Mouse (Mus musculus) urinary bladder, postnatal 4 days (tissue): ENCODE measurements around the gene E130311K13Rik.

Experiments
- DNase-seq, 2 experiments: peaks; one replicate each; pipeline ENCODE4 v3.0.0; 2021 to 2022; ENCODE audit warnings: low spot score in 2 of 2

Gene E130311K13Rik

GRCm38 (mm10) chr3:63895786-63896185 lies 33.5 kb downstream of the E130311K13Rik start:
- no peak for DNase-seq

- no peak for DNase-seq
Observed at GRCm38 (mm10) chr3:63893677-63894076, 35.6 kb downstream of the E130311K13Rik start.

- no peak for DNase-seq
Observed at GRCm38 (mm10) chr3:63892154-63892553, 37.1 kb downstream of the E130311K13Rik start.

GRCm38 (mm10) chr3:63881065-63881464 lies 48.2 kb downstream of the E130311K13Rik start:
- DNase-seq: no peak

- no peak for DNase-seq
Observed at GRCm38 (mm10) chr3:63878995-63879666, 50.1 kb downstream of the E130311K13Rik start.

- DNase-seq: no peak
Observed at GRCm38 (mm10) chr3:63872818-63873217, 56.5 kb downstream of the E130311K13Rik start.

- DNase-seq: no peak
Observed at GRCm38 (mm10) chr3:63871249-63871648, 58.0 kb downstream of the E130311K13Rik start.

GRCm38 (mm10) chr3:63868285-63868684 lies 61.0 kb downstream of the E130311K13Rik start:
- DNase-seq: no peak

GRCm38 (mm10) chr3:63865069-63865468 lies 64.2 kb downstream of the E130311K13Rik start:
- DNase-seq: no peak
